Mouse (Mus musculus): Measurements from ENCODE around the gene Slc2a5. TPM values are rescaled to one million over a fixed set of nuclear protein-coding genes. Genes with fewer than 3 reads are reported as not detected.

The Slc2a5 gene
- total and polyA plus RNA-seq, 2 experiments from 2014 or later, result 0.42 TPM; not detected in 1

- ATAC-seq (ENCODE audit: insufficient read depth, low read depth), result no peak
- H3K4me3 ChIP-seq (ENCODE audit: low read depth, low read length), result no peak overlapping the region
- WGBS, result 85% methylated on average over 26 of the region's 26 CpGs
- no peaks in the 10 kb centered on the region for H3K4me1 ChIP-seq (ENCODE audit: control insufficient read depth, insufficient read depth)
- H3K9me3 ChIP-seq (replicated peaks; ENCODE audit: control insufficient read depth, low read length), result no peaks in the 10 kb centered on the region
- no peak for DNase-seq (ENCODE audit: low spot score)
- H3K27me3 ChIP-seq (ENCODE audit: control insufficient read depth, insufficient read depth, low read length), result no peaks in the 10 kb centered on the region
- H3K36me3 ChIP-seq (replicated peaks; ENCODE audit: control insufficient read depth, insufficient read depth, low read length), result no peaks in the 10 kb centered on the region
- no peak overlapping the region for H3K4me2 ChIP-seq (ENCODE audit: low read depth, low read length)
- H3K9ac ChIP-seq (replicated peaks; ENCODE audit: low read depth, low read length), result no peak overlapping the region
- no peak overlapping the region for H3K27ac ChIP-seq (ENCODE audit: low read depth)
- TF ChIP-seq EP300 (IDR thresholded peaks at IDR 0.05; ENCODE audit: low read depth), result no peak
- no peak for TF ChIP-seq CTCF (IDR thresholded peaks at IDR 0.05; ENCODE audit: low read depth)
Measured at GRCm38 (mm10) chr4:150114505-150115061, 4.5 kb upstream of the Slc2a5 start.

- no peak overlapping the region for H3K4me3 ChIP-seq (ENCODE audit: low read depth, low read length)
- H3K9ac ChIP-seq (replicated peaks; ENCODE audit: low read depth, low read length), result no peak overlapping the region
- 31% methylated on average over 5 of the region's 5 CpGs for WGBS
- no peak overlapping the region for H3K27ac ChIP-seq (ENCODE audit: low read depth)
- no peaks in the 10 kb centered on the region for H3K4me1 ChIP-seq (ENCODE audit: control insufficient read depth, insufficient read depth)
- H3K9me3 ChIP-seq (replicated peaks; ENCODE audit: control insufficient read depth, low read length), result no peaks in the 10 kb centered on the region
- ATAC-seq (ENCODE audit: insufficient read depth, low read depth) (no peak), DNase-seq (ENCODE audit: low spot score) (no peak)
- no peak overlapping the region for H3K4me2 ChIP-seq (ENCODE audit: low read depth, low read length)
- no peaks in the 10 kb centered on the region for H3K36me3 ChIP-seq (replicated peaks; ENCODE audit: control insufficient read depth, insufficient read depth, low read length)
- no peaks in the 10 kb centered on the region for H3K27me3 ChIP-seq (ENCODE audit: control insufficient read depth, insufficient read depth, low read length)
- peak; percentile 13; the same call in 1 of the 2 replicates for TF ChIP-seq CTCF (IDR thresholded peaks at IDR 0.05; ENCODE audit: low read depth)
- TF ChIP-seq EP300 (IDR thresholded peaks at IDR 0.05; ENCODE audit: low read depth), result no peak
Measured at GRCm38 (mm10) chr4:150117311-150117710, 1.8 kb upstream of the Slc2a5 start.

GRCm38 (mm10) chr4:150118163-150118562 lies 920 bp upstream of the Slc2a5 start:
- Histone ChIP-seq H3K36me3 (replicated peaks; ENCODE audit: control insufficient read depth, insufficient read depth, low read length) (no peaks in the 10 kb centered on the region), H3K4me1 (ENCODE audit: control insufficient read depth, insufficient read depth) (no peaks in the 10 kb centered on the region), H3K27me3 (ENCODE audit: control insufficient read depth, insufficient read depth, low read length) (no peaks in the 10 kb centered on the region), H3K9me3 (replicated peaks; ENCODE audit: control insufficient read depth, low read length) (no peaks in the 10 kb centered on the region), H3K4me3 (ENCODE audit: low read depth, low read length) (no peak overlapping the region), H3K27ac (ENCODE audit: low read depth) (no peak overlapping the region), H3K4me2 (ENCODE audit: low read depth, low read length) (no peak overlapping the region), H3K9ac (replicated peaks; ENCODE audit: low read depth, low read length) (no peak overlapping the region)
- DNase-seq (ENCODE audit: low spot score) (no peak), ATAC-seq (ENCODE audit: insufficient read depth, low read depth) (no peak)
- 64% methylated on average over 6 of the region's 6 CpGs for WGBS
- TF ChIP-seq CTCF (IDR thresholded peaks at IDR 0.05; ENCODE audit: low read depth), result no peak
- TF ChIP-seq EP300 (IDR thresholded peaks at IDR 0.05; ENCODE audit: low read depth), result no peak

GRCm38 (mm10) chr4:150119640-150120039 lies 557 bp downstream of the Slc2a5 start:
- ATAC-seq (ENCODE audit: insufficient read depth, low read depth) (no peak), DNase-seq (ENCODE audit: low spot score) (no peak)
- Histone ChIP-seq H3K4me2 (ENCODE audit: low read depth, low read length) (0 out of 2 replicates have a peak overlapping the region, but pooled peaks have one; percentile 22), H3K27ac (ENCODE audit: low read depth) (no peak overlapping the region), H3K27me3 (ENCODE audit: control insufficient read depth, insufficient read depth, low read length) (no peaks in the 10 kb centered on the region), H3K4me3 (ENCODE audit: low read depth, low read length) (no peak overlapping the region), H3K9ac (replicated peaks; ENCODE audit: low read depth, low read length) (no peak overlapping the region), H3K36me3 (replicated peaks; ENCODE audit: control insufficient read depth, insufficient read depth, low read length) (no peaks in the 10 kb centered on the region), H3K9me3 (replicated peaks; ENCODE audit: control insufficient read depth, low read length) (no peaks in the 10 kb centered on the region), H3K4me1 (ENCODE audit: control insufficient read depth, insufficient read depth) (no peaks in the 10 kb centered on the region)
- WGBS, result 54% methylated on average over 14 of the region's 14 CpGs
- no peak for TF ChIP-seq EP300 (IDR thresholded peaks at IDR 0.05; ENCODE audit: low read depth)
- no peak for TF ChIP-seq CTCF (IDR thresholded peaks at IDR 0.05; ENCODE audit: low read depth)

- WGBS, result 45% methylated on average over 15 of the region's 15 CpGs
- Histone ChIP-seq H3K27me3 (ENCODE audit: control insufficient read depth, insufficient read depth, low read length) (no peaks in the 10 kb centered on the region), H3K4me2 (ENCODE audit: low read depth, low read length) (no peak overlapping the region)
Measured at GRCm38 (mm10) chr4:150120173-150120833, 1.2 kb downstream of the Slc2a5 start.

More at GRCm38 (mm10) chr4:150120173-150120833, 1.2 kb downstream of the Slc2a5 start:
- no peak overlapping the region for H3K4me3 ChIP-seq (ENCODE audit: low read depth, low read length)
- H3K4me1 ChIP-seq (ENCODE audit: control insufficient read depth, insufficient read depth), result no peaks in the 10 kb centered on the region
- ATAC-seq (ENCODE audit: insufficient read depth, low read depth) (no peak), DNase-seq (ENCODE audit: low spot score) (no peak)
- H3K36me3 ChIP-seq (replicated peaks; ENCODE audit: control insufficient read depth, insufficient read depth, low read length), result no peaks in the 10 kb centered on the region
- H3K9ac ChIP-seq (replicated peaks; ENCODE audit: low read depth, low read length), result no peak overlapping the region
- no peaks in the 10 kb centered on the region for H3K9me3 ChIP-seq (replicated peaks; ENCODE audit: control insufficient read depth, low read length)
- TF ChIP-seq CTCF (IDR thresholded peaks at IDR 0.05; ENCODE audit: low read depth), result no peak
- no peak for TF ChIP-seq EP300 (IDR thresholded peaks at IDR 0.05; ENCODE audit: low read depth)
- no peak overlapping the region for H3K27ac ChIP-seq (ENCODE audit: low read depth)
